Mouse (Mus musculus) stomach, embryonic 16.5 days (tissue): ENCODE results near the gene Fam162b. TPM values are rescaled to one million over a fixed set of nuclear protein-coding genes. Genes with fewer than 3 reads are reported as not detected.

ENCODE experiments used
- ATAC-seq: fragments of 200-750 bp; cut with Nextera tagmentation; 2 replicates; pipeline ENCODE4 v1.8.0; 2017; ENCODE audit warnings: moderate number of reproducible peaks, moderate TSS enrichment; ENCODE audit not compliant: insufficient read depth, low FRiP score
- H3K27ac ChIP-seq: fragments of 300-500 bp; sonication (generic); 2 replicates; pipeline ENCODE4 v1.5.1; 2014; ENCODE audit warnings: low read length
- H3K27me3 ChIP-seq: fragments of 300-500 bp; sonication (generic); 2 replicates; pipeline ENCODE4 v1.6.1; 2014; ENCODE audit warnings: low read length, control low read depth, mixed read lengths; ENCODE audit not compliant: control insufficient read depth, insufficient read depth
- H3K36me3 ChIP-seq: fragments of 300-500 bp; sonication (generic); 2 replicates; pipeline ENCODE4 v1.6.1; 2014; ENCODE audit warnings: low read length; ENCODE audit not compliant: control insufficient read depth, insufficient read depth
- H3K4me1 ChIP-seq: fragments of 300-500 bp; sonication (generic); 2 replicates; pipeline ENCODE4 v1.6.1; 2014; ENCODE audit warnings: low read length, control low read depth, mixed read lengths; ENCODE audit not compliant: control insufficient read depth, insufficient read depth
- H3K4me2 ChIP-seq: fragments of 300-500 bp; sonication (generic); 2 replicates; pipeline ENCODE4 v1.6.1; 2014; ENCODE audit warnings: low read depth, low read length, mixed read lengths
- H3K4me3 ChIP-seq: fragments of 300-500 bp; sonication (generic); replicated peaks from 2 replicates; pipeline ENCODE4 v1.5.1; 2014; ENCODE audit warnings: mild to moderate bottlenecking, low read length
- H3K9ac ChIP-seq: fragments of 300-500 bp; sonication (generic); 2 replicates; pipeline ENCODE4 v1.6.1; 2014; ENCODE audit warnings: low read length
- H3K9me3 ChIP-seq: fragments of 300-500 bp; sonication (generic); replicated peaks from 2 replicates; pipeline ENCODE4 v1.6.1; 2016; ENCODE audit warnings: low read length, control low read depth; ENCODE audit not compliant: control insufficient read depth
- WGBS: fragments of 180-500 bp; shearing (Covaris S2); extraction: QIAGEN DNeasy Blood & Tissue Kit; methylation state at CpG from one replicate; pipeline ENCODE4 v1.1.7; 2014; 5-methylcytosine and 5-hydroxymethylcytosine counted together
- polyA plus RNA-seq: library from polyadenylated mRNA; unstranded; fragments of >200 nt; fragmentation: Nextera tagmentation; extraction: Ambion mirVana; gene quantifications from 2 replicates; pipeline ENCODE4 v1.2.1, GENCODE M21; 2015

Fam162b gene
- polyA plus RNA-seq, 1 experiment from 2014 or later, result 34.2 TPM

- H3K27me3 ChIP-seq, result no peaks in the 10 kb centered on the region
- H3K4me2 ChIP-seq, result no peak overlapping the region
- H3K4me1 ChIP-seq, result peaks cover 4% of the 10 kb centered on the region; the same call in 1 of the 2 replicates
- no peaks in the 10 kb centered on the region for H3K36me3 ChIP-seq
- no peak overlapping the region for H3K9ac ChIP-seq
- no peak overlapping the region for H3K27ac ChIP-seq
- no peak for ATAC-seq
- 45% methylated on average over 4 of the region's 4 CpGs for WGBS
- H3K9me3 ChIP-seq, result no peaks in the 10 kb centered on the region
- no peak overlapping the region for H3K4me3 ChIP-seq
Observed at GRCm38 (mm10) chr10:51609741-51610425, 19.6 kb upstream of the Fam162b start.

- Histone ChIP-seq H3K36me3 (no peaks in the 10 kb centered on the region), H3K4me3 (no peak overlapping the region), H3K27me3 (no peaks in the 10 kb centered on the region), H3K4me1 (no peaks in the 10 kb centered on the region), H3K27ac (no peak overlapping the region), H3K9me3 (no peaks in the 10 kb centered on the region), H3K9ac (no peak overlapping the region), H3K4me2 (no peak overlapping the region)
- WGBS, result 69% methylated on average over 9 of the region's 9 CpGs
- no peak for ATAC-seq
Observed at GRCm38 (mm10) chr10:51596928-51597635, 6.8 kb upstream of the Fam162b start.

- ATAC-seq, result 0 out of 2 replicates have a peak, but pooled peaks have one; percentile 37
- H3K4me2 ChIP-seq, result 0 out of 2 replicates have a peak overlapping the region, but pooled peaks have one; percentile 29
- no peak overlapping the region for H3K9ac ChIP-seq
- H3K36me3 ChIP-seq, result no peaks in the 10 kb centered on the region
- H3K27me3 ChIP-seq, result no peaks in the 10 kb centered on the region
- H3K4me1 ChIP-seq, result peaks cover 2% of the 10 kb centered on the region; the same call in 1 of the 2 replicates
- H3K4me3 ChIP-seq, result no peak overlapping the region
- WGBS, result 39% methylated on average over 10 of the region's 10 CpGs
- H3K9me3 ChIP-seq, result no peaks in the 10 kb centered on the region
- no peak overlapping the region for H3K27ac ChIP-seq
Observed at GRCm38 (mm10) chr10:51595001-51595931, 4.9 kb upstream of the Fam162b start.

- H3K9ac ChIP-seq, result no peak overlapping the region
- H3K9me3 ChIP-seq, result no peaks in the 10 kb centered on the region
- no peak overlapping the region for H3K4me2 ChIP-seq
- H3K4me3 ChIP-seq, result no peak overlapping the region
- no peak for ATAC-seq
- H3K36me3 ChIP-seq, result no peaks in the 10 kb centered on the region
- H3K27me3 ChIP-seq, result no peaks in the 10 kb centered on the region
- H3K27ac ChIP-seq, result no peak overlapping the region
- H3K4me1 ChIP-seq, result peaks cover 4% of the 10 kb centered on the region; the same call in 1 of the 2 replicates
- WGBS, result 86% methylated on average over 2 of the region's 2 CpGs
Observed at GRCm38 (mm10) chr10:51591574-51591973, 1.3 kb upstream of the Fam162b start.

- Histone ChIP-seq H3K27ac (no peak overlapping the region), H3K27me3 (no peaks in the 10 kb centered on the region), H3K36me3 (no peaks in the 10 kb centered on the region), H3K4me1 (no peaks in the 10 kb centered on the region), H3K4me3 (no peak overlapping the region), H3K9ac (no peak overlapping the region), H3K4me2 (no peak overlapping the region), H3K9me3 (no peaks in the 10 kb centered on the region)
- no peak for ATAC-seq
Observed at GRCm38 (mm10) chr10:51584919-51585318, 5.4 kb downstream of the Fam162b start.

- 78% methylated on average over 1 of the region's 1 CpGs for WGBS
- Histone ChIP-seq H3K27ac (no peak overlapping the region), H3K4me1 (no peaks in the 10 kb centered on the region), H3K9ac (no peak overlapping the region), H3K4me2 (no peak overlapping the region), H3K4me3 (no peak overlapping the region), H3K36me3 (no peaks in the 10 kb centered on the region), H3K9me3 (no peaks in the 10 kb centered on the region), H3K27me3 (no peaks in the 10 kb centered on the region)
- ATAC-seq, result no peak
Observed at GRCm38 (mm10) chr10:51584378-51584777, 5.9 kb downstream of the Fam162b start.

- peak; percentile 81; the same call in 1 of the 2 replicates for ATAC-seq
- Histone ChIP-seq H3K27ac (no peak overlapping the region), H3K9me3 (no peaks in the 10 kb centered on the region), H3K9ac (no peak overlapping the region), H3K4me3 (no peak overlapping the region), H3K27me3 (no peaks in the 10 kb centered on the region), H3K4me2 (no peak overlapping the region), H3K36me3 (no peaks in the 10 kb centered on the region), H3K4me1 (no peaks in the 10 kb centered on the region)
- WGBS, result 56% methylated on average over 9 of the region's 9 CpGs
Observed at GRCm38 (mm10) chr10:51571225-51571996, 18.9 kb downstream of the Fam162b start.

- whole genome bisulfite sequencing, result 51% methylated on average over 1 of the region's 1 CpGs
- no peak overlapping the region for H3K27ac ChIP-seq
- H3K27me3 ChIP-seq, result no peaks in the 10 kb centered on the region
- no peak overlapping the region for H3K4me2 ChIP-seq
- H3K4me1 ChIP-seq, result no peaks in the 10 kb centered on the region
- no peak for ATAC-seq
- H3K36me3 ChIP-seq, result no peaks in the 10 kb centered on the region
- no peaks in the 10 kb centered on the region for H3K9me3 ChIP-seq
- H3K9ac ChIP-seq, result no peak overlapping the region
- H3K4me3 ChIP-seq, result no peak overlapping the region
Observed at GRCm38 (mm10) chr10:51556005-51556404, 34.3 kb downstream of the Fam162b start.
